Mouse (Mus musculus) midbrain, embryonic 16.5 days (tissue): ENCODE results near the gene Nrp1. TPM values are rescaled to one million over a fixed set of nuclear protein-coding genes. Genes with fewer than 3 reads are reported as not detected.

Experiments
- ATAC-seq: fragments of 200-750 bp; cut with Nextera tagmentation; 2 replicates; pipeline ENCODE4 v1.8.0; 2017; ENCODE audit warnings: moderate TSS enrichment
- H3K27ac ChIP-seq: fragments of 300-500 bp; sonication (generic); 2 replicates; pipeline ENCODE4 v1.5.1; 2014; ENCODE audit warnings: mild to moderate bottlenecking, low read length, mixed read lengths
- H3K27me3 ChIP-seq: fragments of 300-500 bp; sonication (generic); 2 replicates; pipeline ENCODE4 v1.6.1; 2014; ENCODE audit warnings: low read depth, low read length, mixed read lengths; ENCODE audit not compliant: control insufficient read depth, insufficient read depth
- H3K36me3 ChIP-seq: fragments of 300-500 bp; sonication (generic); 2 replicates; pipeline ENCODE4 v1.6.1; 2014; ENCODE audit warnings: mild to moderate bottlenecking, low read length, moderate library complexity, mixed read lengths; ENCODE audit not compliant: control insufficient read depth, insufficient read depth
- H3K4me1 ChIP-seq: fragments of 300-500 bp; sonication (generic); 2 replicates; pipeline ENCODE4 v1.6.1; 2014; ENCODE audit warnings: mild to moderate bottlenecking, low read length, mixed read lengths; ENCODE audit not compliant: control insufficient read depth, insufficient read depth
- H3K4me2 ChIP-seq: fragments of 300-500 bp; sonication (generic); 2 replicates; pipeline ENCODE4 v1.6.1; 2014; ENCODE audit warnings: mild to moderate bottlenecking, low read length, mixed read lengths
- H3K4me3 ChIP-seq: fragments of 300-500 bp; sonication (generic); 2 replicates; pipeline ENCODE4 v1.5.1; 2014; ENCODE audit warnings: low read depth, mild to moderate bottlenecking, low read length, moderate library complexity, mixed read lengths
- H3K9ac ChIP-seq: fragments of 300-500 bp; sonication (generic); 2 replicates; pipeline ENCODE4 v1.6.1; 2014; ENCODE audit warnings: low read depth, low read length, mixed read lengths
- H3K9me3 ChIP-seq: fragments of 300-500 bp; sonication (generic); replicated peaks from 2 replicates; pipeline ENCODE4 v1.6.1; 2014; ENCODE audit warnings: mild to moderate bottlenecking, low read length, mixed read lengths; ENCODE audit not compliant: control insufficient read depth, poor library complexity, severe bottlenecking
- WGBS: fragments of 180-500 bp; shearing (Covaris S2); extraction: QIAGEN DNeasy Blood & Tissue Kit; methylation state at CpG from one replicate; pipeline ENCODE4 v1.1.7; 2014; 5-methylcytosine and 5-hydroxymethylcytosine counted together
- polyA plus RNA-seq: library from polyadenylated mRNA; unstranded; fragments of >200 nt; fragmentation: Nextera tagmentation; extraction: Ambion mirVana; gene quantifications from 2 replicates; pipeline ENCODE4 v1.2.1, GENCODE M21; 2015

Nrp1 gene
- polyA plus RNA-seq, 1 experiment from 2014 or later = 85.8 TPM

DNA sequence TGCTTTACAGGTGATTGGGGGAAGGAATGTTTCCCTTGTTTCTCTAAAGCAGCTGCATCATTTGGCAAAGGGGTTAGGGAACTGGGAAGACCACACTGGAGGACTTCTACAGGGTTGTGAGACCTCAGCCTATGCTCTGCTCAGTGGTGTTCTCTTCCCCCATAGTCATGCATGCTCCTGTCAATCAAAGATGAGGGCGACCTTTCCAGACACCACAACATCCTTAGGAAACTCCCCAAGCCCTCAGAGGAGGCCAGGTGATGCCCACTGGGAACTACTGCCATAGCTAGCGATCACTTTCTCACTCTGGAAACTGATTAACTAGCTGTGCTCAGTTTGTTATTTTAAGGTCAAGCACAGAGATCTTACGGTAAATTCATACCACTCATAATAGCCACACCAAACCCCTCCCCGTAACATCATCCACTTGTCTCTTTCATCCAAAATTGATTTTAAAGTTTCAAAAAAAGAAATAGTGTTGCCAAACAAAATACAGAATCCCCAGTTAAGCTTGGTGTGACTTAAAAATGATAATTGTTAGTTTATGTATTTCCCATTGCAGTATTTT lies 105.7 kb downstream of the Nrp1 start:
- no peak overlapping the region for H3K27ac ChIP-seq
- WGBS = 86% methylated on average over 4 of the region's 4 CpGs
- no peak for ATAC-seq

GRCm38 (mm10) chr8:128465553-128465952 lies 107.1 kb downstream of the Nrp1 start:
- ATAC-seq = no peak
- Histone ChIP-seq H3K27me3 (no peaks in the 10 kb centered on the region), H3K4me1 (no peaks in the 10 kb centered on the region), H3K9me3 (no peaks in the 10 kb centered on the region), H3K4me2 (no peak overlapping the region), H3K9ac (no peak overlapping the region), H3K27ac (no peak overlapping the region), H3K4me3 (no peak overlapping the region), H3K36me3 (peaks cover 13% of the 10 kb centered on the region; the same call in 1 of the 2 replicates)
- WGBS = 97% methylated on average over 2 of the region's 2 CpGs

More for the DNA sequence above, 105.7 kb downstream of the Nrp1 start:
- Histone ChIP-seq H3K4me2 (no peak overlapping the region), H3K9ac (no peak overlapping the region), H3K4me1 (no peaks in the 10 kb centered on the region), H3K27me3 (no peaks in the 10 kb centered on the region), H3K36me3 (peaks cover 16% of the 10 kb centered on the region), H3K4me3 (no peak overlapping the region), H3K9me3 (no peaks in the 10 kb centered on the region)

DNA sequence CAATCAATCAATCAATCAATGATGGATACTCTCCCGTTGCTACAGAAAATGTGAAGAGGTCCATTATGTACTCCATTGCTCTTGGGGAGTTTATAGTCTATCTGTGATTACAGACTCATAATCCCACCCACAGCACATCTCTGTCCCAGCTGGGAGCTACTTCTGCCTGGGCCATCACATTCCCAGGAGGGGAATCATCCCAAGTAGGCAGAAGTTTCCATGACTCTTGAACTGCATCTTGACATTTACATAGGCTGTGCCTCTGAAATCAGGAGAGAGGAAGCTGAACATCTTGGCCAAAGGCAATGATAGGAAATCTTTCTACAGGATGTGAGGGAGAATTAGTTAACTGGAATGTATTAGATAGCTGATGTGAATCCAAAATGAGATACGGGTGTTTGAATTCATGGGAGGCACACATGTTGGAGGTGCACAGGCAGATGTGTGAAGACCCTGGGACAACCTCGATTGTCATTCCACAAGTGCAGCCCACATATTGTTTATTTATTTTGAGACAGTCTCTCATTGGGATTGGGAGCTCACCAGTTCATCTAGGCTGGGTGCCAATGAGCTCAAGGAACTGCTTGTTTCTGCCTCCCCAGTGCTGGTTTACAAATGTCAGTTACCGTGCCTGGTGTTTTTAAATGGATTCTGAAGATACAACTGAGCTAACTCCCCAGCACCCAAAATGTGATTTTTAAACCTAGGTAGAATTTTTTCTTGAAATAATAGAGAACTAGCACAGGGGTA lies 108.5 kb downstream of the Nrp1 start:
- Histone ChIP-seq H3K9ac (no peak overlapping the region), H3K36me3 (peaks cover 16% of the 10 kb centered on the region; the same call in 1 of the 2 replicates), H3K9me3 (no peaks in the 10 kb centered on the region), H3K4me1 (no peaks in the 10 kb centered on the region), H3K27me3 (no peaks in the 10 kb centered on the region), H3K4me2 (no peak overlapping the region), H3K4me3 (no peak overlapping the region), H3K27ac (no peak overlapping the region)
- 84% methylated on average over 4 of the region's 4 CpGs for WGBS
- ATAC-seq = no peak

DNA sequence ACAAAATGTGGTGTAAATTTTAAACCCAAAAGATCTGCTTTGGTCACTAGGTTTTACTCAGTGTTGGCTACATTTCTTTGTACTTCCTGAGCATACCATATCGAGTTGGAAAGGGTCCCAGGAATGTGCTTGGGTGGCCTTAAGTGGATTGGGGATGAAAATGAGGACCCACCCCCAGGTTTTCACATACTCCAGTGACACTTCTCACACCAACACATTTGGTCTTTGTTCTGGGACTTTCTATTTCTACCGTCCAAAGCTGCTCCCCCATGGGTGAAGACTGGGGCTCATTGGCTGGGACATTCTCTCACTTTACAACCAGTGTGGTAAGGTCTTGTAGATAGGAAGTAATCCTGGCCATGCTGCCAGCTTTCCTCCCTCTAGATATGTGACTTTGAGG lies 111.7 kb downstream of the Nrp1 start:
- H3K27me3 ChIP-seq = no peaks in the 10 kb centered on the region
- no peaks in the 10 kb centered on the region for H3K4me1 ChIP-seq
- no peak for ATAC-seq
- peaks cover 16% of the 10 kb centered on the region; the same call in 1 of the 2 replicates for H3K36me3 ChIP-seq
- H3K4me2 ChIP-seq = no peak overlapping the region
- no peak overlapping the region for H3K9ac ChIP-seq
- WGBS = 65% methylated on average over 2 of the region's 2 CpGs
- no peak overlapping the region for H3K4me3 ChIP-seq
- no peak overlapping the region for H3K27ac ChIP-seq
- H3K9me3 ChIP-seq = no peaks in the 10 kb centered on the region

DNA sequence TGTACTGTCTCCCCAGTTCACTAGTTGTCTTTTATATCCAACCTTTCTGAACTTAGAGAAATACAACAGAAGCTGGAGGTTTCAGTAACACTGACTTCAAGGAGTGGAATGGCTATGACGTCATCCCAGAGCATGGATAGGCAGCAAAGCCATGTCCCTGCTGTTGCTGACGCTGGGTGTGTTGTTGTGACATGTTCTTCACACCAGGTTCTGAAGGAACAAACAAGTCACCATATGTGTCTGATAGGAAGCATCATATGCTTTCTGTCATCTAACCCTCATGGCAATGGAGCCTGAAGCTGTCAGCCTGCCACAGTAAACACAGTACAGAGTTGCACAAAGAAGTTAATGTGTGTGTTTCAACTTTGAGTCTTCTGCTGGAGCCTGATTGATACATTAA lies 112.8 kb downstream of the Nrp1 start:
- Histone ChIP-seq H3K4me1 (no peaks in the 10 kb centered on the region), H3K36me3 (peaks cover 16% of the 10 kb centered on the region; the same call in 1 of the 2 replicates), H3K4me2 (no peak overlapping the region), H3K9me3 (no peaks in the 10 kb centered on the region), H3K9ac (no peak overlapping the region), H3K27ac (no peak overlapping the region), H3K27me3 (no peaks in the 10 kb centered on the region), H3K4me3 (no peak overlapping the region)
- WGBS = 90% methylated on average over 2 of the region's 2 CpGs
- no peak for ATAC-seq

- Histone ChIP-seq H3K9ac (no peak overlapping the region), H3K4me1 (no peaks in the 10 kb centered on the region), H3K4me3 (no peak overlapping the region), H3K27me3 (no peaks in the 10 kb centered on the region), H3K27ac (no peak overlapping the region), H3K4me2 (no peak overlapping the region), H3K36me3 (peaks cover 18% of the 10 kb centered on the region; the same call in 1 of the 2 replicates), H3K9me3 (no peaks in the 10 kb centered on the region)
- 91% methylated on average over 2 of the region's 2 CpGs for WGBS
- ATAC-seq = no peak
These were observed 114.5 kb downstream of the Nrp1 start for GRCm38 (mm10) chr8:128472871-128473270.

DNA sequence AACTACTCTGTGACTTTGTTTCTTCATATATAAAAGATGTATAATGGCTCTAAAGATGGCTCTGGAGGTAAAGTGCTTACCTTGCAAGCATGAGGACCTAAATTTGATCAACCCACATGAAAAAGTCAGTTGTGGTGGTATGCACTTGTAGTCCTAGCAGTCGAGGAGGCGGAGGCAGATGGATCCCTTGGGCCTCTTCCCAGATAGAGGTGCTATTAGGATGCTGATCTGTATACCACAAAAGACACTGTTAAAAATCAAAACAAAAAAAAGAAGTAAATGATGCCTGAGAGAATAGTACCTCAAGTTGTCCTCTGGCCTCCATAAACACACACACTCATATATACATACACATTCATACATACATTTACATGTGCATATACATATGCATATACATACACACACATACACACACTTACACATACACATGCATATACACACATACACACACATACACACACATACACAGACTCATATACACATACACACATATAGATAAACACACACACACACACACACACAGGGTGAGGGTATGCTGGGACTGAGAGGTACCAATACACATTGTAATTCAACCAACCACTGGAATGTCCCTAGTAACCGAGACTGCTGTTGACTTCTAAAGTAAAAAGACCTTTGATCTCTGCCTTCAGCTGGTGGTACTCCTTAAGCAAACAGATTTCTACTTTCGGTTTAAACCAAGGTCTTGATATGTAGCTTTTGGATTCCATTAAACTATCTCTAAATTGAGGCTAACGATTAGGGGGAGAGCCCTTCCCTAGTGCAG lies 115.2 kb downstream of the Nrp1 start:
- Histone ChIP-seq H3K9ac (no peak overlapping the region), H3K27me3 (no peaks in the 10 kb centered on the region), H3K36me3 (peaks cover 12% of the 10 kb centered on the region; the same call in 1 of the 2 replicates), H3K4me2 (no peak overlapping the region), H3K4me1 (no peaks in the 10 kb centered on the region), H3K4me3 (no peak overlapping the region), H3K9me3 (no peaks in the 10 kb centered on the region), H3K27ac (no peak overlapping the region)
- ATAC-seq = no peak
- 76% methylated on average over 5 of the region's 5 CpGs for WGBS

DNA sequence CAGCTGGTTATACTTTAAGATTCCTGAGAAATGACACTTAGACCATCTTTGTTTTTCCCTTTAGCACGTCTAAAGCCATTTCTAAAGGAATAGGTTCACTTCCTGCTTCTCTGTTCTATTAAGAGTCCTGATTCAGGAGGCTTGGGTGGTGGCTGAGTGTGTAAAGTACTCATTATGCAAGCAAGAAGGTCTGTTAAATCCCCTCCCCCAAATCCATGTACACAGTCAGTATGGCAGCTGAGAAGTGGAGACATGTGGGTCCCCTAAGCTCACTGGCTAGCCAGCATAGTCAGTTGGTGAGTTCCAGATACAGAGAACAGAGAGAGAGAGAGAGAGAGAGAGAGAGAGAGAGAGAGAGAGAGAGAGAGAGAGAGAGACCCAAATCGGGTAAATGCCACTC lies 116.2 kb downstream of the Nrp1 start:
- no peak for ATAC-seq
- peaks cover 7% of the 10 kb centered on the region; the same call in 1 of the 2 replicates for H3K36me3 ChIP-seq
- no peak overlapping the region for H3K9ac ChIP-seq
- WGBS = 54% methylated on average over 2 of the region's 2 CpGs
- no peak overlapping the region for H3K4me3 ChIP-seq
- H3K27me3 ChIP-seq = no peaks in the 10 kb centered on the region
- H3K27ac ChIP-seq = no peak overlapping the region
- no peak overlapping the region for H3K4me2 ChIP-seq
- H3K9me3 ChIP-seq = no peaks in the 10 kb centered on the region
- H3K4me1 ChIP-seq = no peaks in the 10 kb centered on the region

GRCm38 (mm10) chr8:128476206-128476605 lies 117.8 kb downstream of the Nrp1 start:
- Histone ChIP-seq H3K4me3 (no peak overlapping the region), H3K27me3 (no peaks in the 10 kb centered on the region), H3K9ac (no peak overlapping the region), H3K9me3 (no peaks in the 10 kb centered on the region), H3K4me1 (no peaks in the 10 kb centered on the region), H3K36me3 (peaks cover 3% of the 10 kb centered on the region; the same call in 1 of the 2 replicates), H3K4me2 (no peak overlapping the region), H3K27ac (no peak overlapping the region)
- no peak for ATAC-seq
- 68% methylated on average over 1 of the region's 1 CpGs for WGBS
